24 mouse cellular contexts compared by ENCODE assay signal in the genomic region with DNA sequence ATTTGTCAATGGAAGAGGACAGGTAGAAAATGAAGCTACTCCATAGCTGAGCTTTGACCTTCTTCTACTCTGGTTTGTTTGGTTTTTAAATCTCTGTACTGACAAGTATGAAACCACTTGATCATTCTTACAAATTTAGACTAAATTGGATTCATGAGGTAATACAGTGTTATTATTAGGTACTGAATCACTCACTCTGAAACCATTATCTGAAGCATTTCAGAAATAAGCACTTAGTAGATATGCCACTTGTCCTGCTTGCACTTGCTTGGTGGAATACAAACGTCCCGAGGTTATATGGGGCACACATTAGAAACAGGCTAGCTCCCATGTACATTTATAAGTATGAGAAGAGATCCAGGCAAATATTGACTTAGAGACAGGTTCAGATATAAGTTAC.
"Had no signal": no experiment of that assay in that cellular context is flagged by ENCODE, and none has a peak within 500 bp of the region (broad histone marks: within the 10 kb centered on the region; RNA-seq: fewer than 3 reads in every experiment).

No protein-coding gene starts in this region.

- H3K36me3 ChIP-seq: limb, embryonic 10.5 days; limb, embryonic 13.5 days; liver, embryonic 12.5 days; liver, embryonic 15.5 days; lung, embryonic 15.5 days; midbrain, embryonic 12.5 days; midbrain, embryonic 15.5 days; neural tube, embryonic 12.5 days; neural tube, embryonic 15.5 days had no signal

- DNase-seq: kidney, postnatal 25 days; layer of hippocampus, adult 9-11 months; liver; lung, adult 18-20 months; lung, postnatal 14 days; right cerebral cortex, adult 18-20 months; right cerebral cortex, postnatal 14 days; right cerebral cortex, postnatal 4 days; thymus, adult 2 months; thymus, postnatal 14 days; thymus, postnatal 4 days had no signal

- H3K9me3 ChIP-seq: limb, embryonic 10.5 days; limb, embryonic 13.5 days; liver, embryonic 12.5 days; liver, embryonic 15.5 days; lung, embryonic 15.5 days; midbrain, embryonic 12.5 days; midbrain, embryonic 15.5 days; neural tube, embryonic 12.5 days; neural tube, embryonic 15.5 days had no signal

- H3K27me3 ChIP-seq: limb, embryonic 13.5 days; liver, embryonic 12.5 days; liver, embryonic 15.5 days; lung, embryonic 15.5 days; midbrain, embryonic 12.5 days; midbrain, embryonic 15.5 days; neural tube, embryonic 12.5 days; neural tube, embryonic 15.5 days had no signal

- H3K9ac ChIP-seq: limb, embryonic 13.5 days; liver, embryonic 12.5 days; liver, embryonic 15.5 days; lung, embryonic 15.5 days; midbrain, embryonic 12.5 days; midbrain, embryonic 15.5 days; neural tube, embryonic 12.5 days; neural tube, embryonic 15.5 days had no signal

- H3K27ac ChIP-seq: kidney, postnatal 0 days; layer of hippocampus, adult 2 months; limb, embryonic 10.5 days; limb, embryonic 13.5 days; liver, embryonic 12.5 days; liver, embryonic 15.5 days; lung, embryonic 15.5 days; macrophage; midbrain, embryonic 12.5 days; midbrain, embryonic 15.5 days; neural tube, embryonic 12.5 days; neural tube, embryonic 15.5 days; stomach, postnatal 0 days had no signal

- ATAC-seq: liver, embryonic 12.5 days; midbrain, embryonic 15.5 days had no signal

- H3K4me3 ChIP-seq: layer of hippocampus, adult 2 months; limb, embryonic 10.5 days; limb, embryonic 13.5 days; liver, embryonic 12.5 days; liver, embryonic 15.5 days; lung, embryonic 15.5 days; midbrain, embryonic 12.5 days; midbrain, embryonic 15.5 days; neural tube, embryonic 12.5 days; neural tube, embryonic 15.5 days had no signal

- H3K4me1 ChIP-seq: limb, embryonic 10.5 days; limb, embryonic 13.5 days; liver, embryonic 12.5 days; liver, embryonic 15.5 days; lung, embryonic 15.5 days; midbrain, embryonic 12.5 days; midbrain, embryonic 15.5 days; neural tube, embryonic 12.5 days; neural tube, embryonic 15.5 days had no signal

- H3K4me2 ChIP-seq: limb, embryonic 13.5 days; liver, embryonic 12.5 days; liver, embryonic 15.5 days; lung, embryonic 15.5 days; midbrain, embryonic 12.5 days; midbrain, embryonic 15.5 days; neural tube, embryonic 12.5 days; neural tube, embryonic 15.5 days had no signal
